Mouse (Mus musculus): ENCODE data around the gene Abcc1.

- no peak for TF ChIP-seq POLR2A (IDR thresholded peaks at IDR 0.05; ENCODE audit: borderline replicate concordance, insufficient read depth, low read length)
- no peak for TF ChIP-seq CTCF (IDR thresholded peaks at IDR 0.05; ENCODE audit: borderline replicate concordance, insufficient read depth, low read depth, low read length)
Observed at GRCm38 (mm10) chr16:14473686-14474085, 112.3 kb downstream of the Abcc1 start.

Data from cerebellum, adult 2 months (tissue).